Mouse (Mus musculus) intestine, postnatal 0 days (tissue): Measurements from ENCODE around the gene Prdm8. TPM values are rescaled to one million over a fixed set of nuclear protein-coding genes. Genes with fewer than 3 reads are reported as not detected.

Experiments
- ATAC-seq: fragments of 200-750 bp; cut with Nextera tagmentation; 2 replicates; pipeline ENCODE4 v1.8.0; 2017; ENCODE audit warnings: mild to moderate bottlenecking, moderate TSS enrichment, moderate library complexity
- H3K27ac ChIP-seq: fragments of 300-500 bp; sonication (generic); 2 replicates; pipeline ENCODE4 v1.5.1; 2014; ENCODE audit warnings: mild to moderate bottlenecking, low read depth, low read length, moderate library complexity
- H3K27me3 ChIP-seq: fragments of 300-500 bp; sonication (generic); replicated peaks from 2 replicates; pipeline ENCODE4 v1.6.1; 2014; ENCODE audit warnings: low read length, mixed read lengths; ENCODE audit not compliant: control insufficient read depth, insufficient read depth
- H3K36me3 ChIP-seq: fragments of 300-500 bp; sonication (generic); 2 replicates; pipeline ENCODE4 v1.6.1; 2014; ENCODE audit warnings: mild to moderate bottlenecking, moderate library complexity; ENCODE audit not compliant: control insufficient read depth, insufficient read depth
- H3K4me1 ChIP-seq: fragments of 300-500 bp; sonication (generic); replicated peaks from 2 replicates; pipeline ENCODE4 v1.6.1; 2014; ENCODE audit warnings: antibody characterized with exemption, low read length, mixed read lengths; ENCODE audit not compliant: control insufficient read depth, insufficient read depth
- H3K4me2 ChIP-seq: fragments of 300-500 bp; sonication (generic); replicated peaks from 2 replicates; pipeline ENCODE4 v1.6.1; 2014; ENCODE audit warnings: low read depth, mild to moderate bottlenecking, moderate library complexity
- H3K4me3 ChIP-seq: fragments of 300-500 bp; sonication (generic); 2 replicates; pipeline ENCODE4 v1.5.1; 2014; ENCODE audit warnings: low read depth, low read length
- H3K9ac ChIP-seq: fragments of 300-500 bp; sonication (generic); 2 replicates; pipeline ENCODE4 v1.6.1; 2014; ENCODE audit warnings: mild to moderate bottlenecking, low read depth, low read length
- H3K9me3 ChIP-seq: fragments of 300-500 bp; sonication (generic); 2 replicates; pipeline ENCODE4 v1.6.1; 2016; ENCODE audit warnings: mixed run types; ENCODE audit not compliant: control insufficient read depth
- CTCF ChIP-seq: sonication (generic); IDR thresholded peaks from 2 replicates; pipeline ENCODE4 v1.5.1; 2016; ENCODE audit warnings: low read depth, mild to moderate bottlenecking, control low read depth, antibody characterized with exemption, moderate library complexity
- WGBS: fragments of 180-500 bp; shearing (Covaris S2); extraction: QIAGEN DNeasy Blood & Tissue Kit; methylation state at CpG from one replicate; pipeline ENCODE4 v1.1.7; 2014; 5-methylcytosine and 5-hydroxymethylcytosine counted together
- polyA plus RNA-seq: library from polyadenylated mRNA; unstranded; fragments of >200 nt; fragmentation: Nextera tagmentation; extraction: Ambion mirVana; gene quantifications from 2 replicates; pipeline ENCODE4 v1.2.1, GENCODE M21; 2015

Gene Prdm8
- polyA plus RNA-seq, 1 experiment from 2014 or later: 0.05 TPM

- H3K36me3 ChIP-seq: no peaks in the 10 kb centered on the region
- H3K4me3 ChIP-seq: 0 out of 2 replicates have a peak overlapping the region, but pooled peaks have one; percentile 7
- H3K9ac ChIP-seq: no peak overlapping the region
- H3K27me3 ChIP-seq: peaks cover 96% of the 10 kb centered on the region
- no peak for ATAC-seq
- H3K4me1 ChIP-seq: 0 out of 2 replicates have a peak, but pooled peaks cover 9% of the 10 kb centered on the region
- H3K4me2 ChIP-seq: 0 out of 2 replicates have a peak overlapping the region, but pooled peaks have one; percentile 9
- no peaks in the 10 kb centered on the region for H3K9me3 ChIP-seq
- H3K27ac ChIP-seq: no peak overlapping the region
- no peak for TF ChIP-seq CTCF
- 6% methylated on average over 14 of the region's 14 CpGs for WGBS
Observed at GRCm38 (mm10) chr5:98183031-98183595, 16.1 kb downstream of the Prdm8 start.

GRCm38 (mm10) chr5:98184281-98184910 is 17.4 kb downstream of the Prdm8 start:
- TF ChIP-seq CTCF: no peak
- peak overlapping the region; percentile 62; the same call in 1 of the 2 replicates for H3K4me3 ChIP-seq
- no peak overlapping the region; the same call in 1 of the 2 replicates for H3K4me2 ChIP-seq
- H3K27me3 ChIP-seq: peaks cover 96% of the 10 kb centered on the region
- H3K9me3 ChIP-seq: no peaks in the 10 kb centered on the region
- no peak overlapping the region for H3K9ac ChIP-seq
- H3K36me3 ChIP-seq: no peaks in the 10 kb centered on the region
- H3K4me1 ChIP-seq: 0 out of 2 replicates have a peak, but pooled peaks cover 9% of the 10 kb centered on the region
- WGBS: 5% methylated on average over 17 of the region's 17 CpGs
- H3K27ac ChIP-seq: no peak overlapping the region
- no peak for ATAC-seq

- under 1% methylated on average over 83 of the region's 89 CpGs for WGBS
- Histone ChIP-seq H3K36me3 (no peaks in the 10 kb centered on the region), H3K4me2 (peak overlapping the region; percentile 98), H3K4me3 (peak overlapping the region; percentile 62), H3K9me3 (no peaks in the 10 kb centered on the region), H3K9ac (peak overlapping the region; percentile 31; the same call in 1 of the 2 replicates), H3K27me3 (peaks cover 96% of the 10 kb centered on the region), H3K27ac (no peak overlapping the region), H3K4me1 (0 out of 2 replicates have a peak, but pooled peaks cover 9% of the 10 kb centered on the region)
- ATAC-seq: peak; percentile 80
- peak; percentile 90 for TF ChIP-seq CTCF
Observed at GRCm38 (mm10) chr5:98184971-98185805, 18.2 kb downstream of the Prdm8 start.

- under 1% methylated on average over 90 of the region's 106 CpGs for WGBS
- Histone ChIP-seq H3K4me3 (peak overlapping the region; percentile 62), H3K9me3 (no peaks in the 10 kb centered on the region), H3K9ac (peak overlapping the region; percentile 31; the same call in 1 of the 2 replicates), H3K27me3 (peaks cover 88% of the 10 kb centered on the region), H3K27ac (no peak overlapping the region), H3K36me3 (no peaks in the 10 kb centered on the region), H3K4me1 (0 out of 2 replicates have a peak, but pooled peaks cover 9% of the 10 kb centered on the region), H3K4me2 (peak overlapping the region; percentile 98)
- ATAC-seq: peak; percentile 28; the same call in 1 of the 2 replicates
- no peak for TF ChIP-seq CTCF
Observed at GRCm38 (mm10) chr5:98185806-98186751, 19.1 kb downstream of the Prdm8 start.

GRCm38 (mm10) chr5:98189181-98190180 is 22.5 kb downstream of the Prdm8 start:
- Histone ChIP-seq H3K4me1 (0 out of 2 replicates have a peak, but pooled peaks cover 9% of the 10 kb centered on the region), H3K4me3 (0 out of 2 replicates have a peak overlapping the region, but pooled peaks have one; percentile 16), H3K36me3 (no peaks in the 10 kb centered on the region), H3K9me3 (no peaks in the 10 kb centered on the region), H3K27ac (no peak overlapping the region), H3K9ac (no peak overlapping the region), H3K27me3 (peaks cover 57% of the 10 kb centered on the region), H3K4me2 (no peak overlapping the region)
- WGBS: 2% methylated on average over 31 of the region's 31 CpGs
- no peak for ATAC-seq
- TF ChIP-seq CTCF: no peak
